Mouse (Mus musculus) adrenal gland, adult 18-20 months (tissue): Measurements from ENCODE around the gene Eps8. TPM values are rescaled to one million over a fixed set of nuclear protein-coding genes. Genes with fewer than 3 reads are reported as not detected.
A peak's percentile ranks its signal among the peaks of the same experiment; 100 is the strongest.
"Not testable (repeated sequence)": the region's sequence is repeated elsewhere in the genome, so short reads cannot be mapped to it uniquely, and the experiment has no call there.

ENCODE experiments used
- DNase-seq, 2 experiments: peaks; one replicate each; pipeline ENCODE4 v3.0.0; 2021 to 2022; ENCODE audit warnings: low spot score in 2 of 2
- total RNA-seq, 2 experiments: library from RNA; stranded (reverse); gene quantifications; 1 replicate in 1 of 2; 2 replicates in 1 of 2; pipeline ENCODE4 v1.2.3; 2021

Eps8 gene
- total RNA-seq, 2 experiments from 2014 or later: 19.5 to 20.9 TPM

DNA sequence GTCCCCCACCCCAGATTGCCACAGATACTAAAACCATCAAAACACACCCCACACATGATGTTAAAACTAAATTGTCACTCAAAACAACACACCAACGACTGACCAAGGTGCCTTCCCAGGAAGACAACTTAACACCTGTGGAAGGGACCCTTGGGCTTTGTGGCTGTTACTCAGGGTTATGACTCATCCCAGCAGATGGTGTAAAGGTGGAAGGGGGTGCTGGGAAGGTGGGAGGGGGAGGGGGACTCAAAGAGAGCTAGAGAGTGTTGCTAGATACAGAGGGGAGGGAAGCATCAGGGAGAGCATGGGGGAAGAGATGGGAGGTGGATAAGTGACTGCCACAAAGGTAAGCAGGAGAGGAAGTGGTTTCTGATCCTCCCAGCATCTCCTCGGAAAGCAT, 163.0 kb downstream of the Eps8 start:
- no peak for DNase-seq

DNA sequence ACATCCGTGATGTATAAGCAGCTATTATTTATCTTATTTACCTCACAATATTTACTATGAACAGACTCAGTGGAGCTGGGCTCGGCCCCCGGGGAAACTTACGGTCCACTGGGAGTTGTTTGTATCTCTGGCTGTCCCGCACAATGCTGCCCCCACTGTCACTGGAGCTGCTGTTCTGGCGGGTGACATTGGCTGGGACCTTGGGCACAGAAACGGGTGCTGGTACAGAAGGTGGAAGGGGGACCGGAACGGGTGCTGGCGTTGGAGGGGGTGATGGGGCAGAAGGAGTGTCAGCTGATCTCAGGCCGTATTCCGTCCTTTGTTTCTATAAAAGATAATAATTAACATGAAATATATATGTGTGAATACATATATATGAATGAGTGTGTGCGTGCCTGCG, 164.6 kb downstream of the Eps8 start:
- DNase-seq: no peak

DNA sequence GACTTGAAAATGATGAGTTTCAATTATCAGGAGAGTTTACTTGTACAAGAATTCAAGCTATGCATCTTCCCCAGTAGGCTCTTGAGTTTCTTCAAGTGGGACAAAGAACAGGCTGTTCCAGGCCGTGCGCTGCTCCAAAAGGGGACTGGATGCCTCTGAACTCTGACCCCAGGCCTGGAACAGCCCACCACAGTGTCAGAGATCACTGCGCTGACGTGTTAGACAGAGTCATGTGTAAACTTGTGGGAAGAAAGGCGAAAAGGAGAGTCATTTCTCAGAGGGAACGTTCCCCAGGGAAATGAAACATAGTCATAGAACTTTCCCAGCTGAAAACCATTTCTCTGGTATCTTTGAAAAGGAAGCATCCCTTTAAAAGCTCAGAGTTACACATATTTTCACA, 167.2 kb downstream of the Eps8 start:
- no peak for DNase-seq

DNA sequence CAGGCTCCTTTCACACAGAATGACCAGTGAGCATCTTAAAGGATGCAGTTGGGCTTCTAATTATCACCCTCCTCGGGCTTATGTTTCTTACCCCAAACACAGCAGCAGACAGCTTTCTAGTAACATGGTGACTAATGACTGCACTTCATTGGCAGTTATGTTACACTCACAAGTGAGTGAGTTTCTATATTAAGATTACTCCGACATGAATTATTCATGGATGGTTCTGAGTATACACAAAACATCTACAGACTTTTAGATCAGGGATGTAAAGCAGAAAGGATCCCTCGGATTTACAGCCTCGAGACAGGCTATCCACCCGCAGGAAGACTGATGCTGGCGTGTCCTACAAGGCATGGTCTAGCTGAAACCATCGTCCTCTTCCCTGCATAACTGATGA, 171.8 kb downstream of the Eps8 start:
- no peak for DNase-seq

DNA sequence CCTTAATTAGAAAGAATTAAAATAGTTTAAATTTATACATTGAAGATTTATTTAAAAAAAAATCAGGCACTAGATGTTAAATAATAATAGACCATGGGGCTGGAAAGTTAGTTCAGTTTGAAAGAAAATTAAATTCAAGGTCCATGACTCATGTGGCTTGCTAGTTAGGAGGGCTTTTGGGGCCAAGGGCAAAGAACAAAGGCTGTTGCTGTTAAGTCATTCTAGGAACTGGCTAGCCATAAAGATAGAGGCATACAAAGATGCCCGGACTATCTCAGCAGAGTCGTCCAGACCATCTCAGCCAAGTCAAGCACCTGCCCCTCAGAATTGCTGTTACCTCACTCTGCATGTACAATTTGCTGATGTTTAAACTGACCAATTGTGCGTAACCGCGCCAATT, 179.0 kb downstream of the Eps8 start:
- not testable (repeated sequence) for DNase-seq

DNA sequence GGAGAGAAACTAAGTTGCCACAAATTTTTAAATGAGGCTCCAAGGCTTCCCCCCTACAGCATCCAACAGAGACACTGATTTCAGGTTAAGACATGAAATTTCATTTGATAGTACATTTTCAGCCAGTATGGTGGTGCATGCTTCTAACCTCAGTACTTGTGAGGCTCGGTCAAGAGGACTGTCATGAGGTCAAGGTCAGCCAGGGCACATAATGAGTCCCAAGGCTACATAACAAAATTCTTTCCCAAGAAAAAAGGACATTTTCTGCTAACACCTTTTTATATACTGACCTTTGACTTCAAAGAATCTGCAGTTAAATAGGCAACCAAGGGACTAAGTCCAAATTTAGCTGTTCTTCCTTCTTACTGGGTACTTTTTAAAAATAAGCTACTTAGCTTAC, 181.2 kb downstream of the Eps8 start:
- DNase-seq: no peak

DNA sequence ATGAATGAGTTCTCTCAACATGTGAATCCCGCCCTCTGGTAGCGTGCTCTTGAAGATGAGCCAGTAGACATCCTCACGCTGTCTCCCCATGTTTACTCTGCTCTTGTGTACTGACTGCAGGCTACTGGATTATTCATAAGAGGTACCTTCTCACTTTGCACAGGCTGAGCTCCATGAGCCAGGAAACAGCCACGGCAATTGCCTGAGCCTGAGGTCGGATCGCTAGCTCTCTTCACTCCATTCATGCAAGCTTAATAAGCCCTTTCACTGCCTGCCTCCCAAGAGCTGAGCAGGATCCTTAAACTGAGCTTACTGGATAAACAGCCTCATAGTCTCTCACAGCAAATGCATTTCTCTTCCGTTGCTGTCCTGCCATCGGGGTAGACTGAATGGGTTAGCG, 182.5 kb downstream of the Eps8 start:
- DNase-seq: no peak

DNA sequence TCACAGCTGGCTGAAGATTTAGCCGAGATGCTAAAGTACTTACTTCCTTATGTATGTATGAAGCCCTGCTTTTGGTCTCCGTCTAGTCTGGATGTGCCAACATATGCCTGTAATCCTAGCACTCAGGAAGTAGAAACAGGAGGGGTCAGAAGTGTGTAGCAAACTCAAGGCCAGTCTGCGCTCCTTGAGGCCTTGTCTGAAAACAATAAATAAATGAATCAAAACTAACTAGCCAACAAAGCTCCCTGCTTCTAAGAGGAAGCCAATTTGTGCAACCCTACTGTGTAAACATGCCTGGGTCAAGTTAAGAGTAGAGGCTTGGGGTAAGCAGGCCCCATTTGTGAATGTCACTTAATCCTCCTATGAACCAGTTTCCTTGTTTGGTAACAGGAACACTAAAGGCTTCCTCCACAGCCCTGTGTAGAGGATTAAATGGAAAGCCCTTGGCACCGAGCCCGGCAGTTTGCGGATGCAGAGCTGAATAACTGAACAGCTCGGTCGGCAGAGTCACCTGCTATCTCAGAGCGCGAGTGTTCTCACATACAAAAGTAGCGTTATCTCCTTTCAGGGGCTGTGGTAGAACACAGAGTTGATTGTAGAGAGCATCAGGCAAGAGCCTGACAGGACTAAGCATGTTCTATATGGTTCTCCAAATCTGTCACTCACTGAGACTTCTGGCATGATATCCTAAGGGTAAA, 183.6 kb downstream of the Eps8 start:
- DNase-seq: peak; percentile 70 to 72

DNA sequence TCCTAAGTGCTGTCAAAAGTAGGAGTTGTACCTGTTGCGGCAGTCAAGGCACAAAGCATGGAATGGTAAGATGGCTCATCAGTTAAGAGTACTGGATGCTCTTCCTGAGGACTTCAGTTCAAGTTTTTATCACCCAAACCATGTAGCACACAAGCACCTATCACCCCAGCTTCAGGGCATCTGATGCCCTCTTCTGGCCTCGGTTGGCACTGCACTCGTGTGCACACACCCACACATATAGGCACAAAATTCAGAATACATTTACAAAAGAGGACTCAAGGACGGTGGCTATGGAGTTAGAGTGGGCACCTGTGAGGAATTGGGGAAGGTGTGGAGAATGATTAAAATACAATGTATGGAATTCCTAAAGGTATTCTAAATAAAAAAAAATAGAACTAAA, 185.1 kb downstream of the Eps8 start:
- no peak for DNase-seq

DNA sequence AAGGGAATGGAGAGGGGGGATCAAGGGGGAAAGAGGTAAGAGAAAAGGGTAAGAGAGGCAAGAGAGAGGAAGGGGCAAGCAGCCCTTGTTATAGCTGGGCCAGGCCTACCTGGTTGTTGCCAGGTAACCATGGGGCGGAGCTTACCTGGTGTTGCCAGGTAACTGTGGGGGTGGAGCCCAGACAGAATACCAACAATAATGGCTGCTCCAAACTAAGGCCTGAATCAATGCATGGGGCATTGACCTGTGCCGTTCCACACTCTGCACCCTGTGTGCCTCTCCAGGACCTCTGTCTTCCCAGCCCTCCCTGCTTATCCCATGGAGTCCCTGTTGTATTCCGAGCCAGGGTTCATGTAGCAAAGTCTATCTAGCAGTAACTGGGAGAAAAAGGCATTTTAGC, 187.0 kb downstream of the Eps8 start:
- DNase-seq: no peak

DNA sequence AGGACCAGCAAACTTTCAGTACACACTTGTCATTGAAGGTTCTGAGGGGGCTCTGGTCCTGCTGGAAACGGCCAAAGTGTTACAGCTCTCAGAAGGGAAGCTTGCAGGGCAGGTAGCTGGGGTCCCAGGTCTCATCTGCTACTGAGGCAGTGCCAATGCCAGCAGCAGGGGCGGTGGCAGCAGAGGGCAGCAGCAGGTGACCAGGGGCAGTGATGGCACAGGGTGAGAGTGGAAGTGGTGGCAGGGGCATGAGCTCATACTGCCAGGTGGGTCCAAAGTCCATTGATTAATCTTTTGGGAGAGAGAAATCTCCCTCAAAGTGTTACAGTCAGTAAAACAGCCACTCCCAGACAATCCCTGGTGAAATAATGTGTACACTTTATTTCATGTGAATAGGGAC, 188.4 kb downstream of the Eps8 start:
- no peak for DNase-seq

DNA sequence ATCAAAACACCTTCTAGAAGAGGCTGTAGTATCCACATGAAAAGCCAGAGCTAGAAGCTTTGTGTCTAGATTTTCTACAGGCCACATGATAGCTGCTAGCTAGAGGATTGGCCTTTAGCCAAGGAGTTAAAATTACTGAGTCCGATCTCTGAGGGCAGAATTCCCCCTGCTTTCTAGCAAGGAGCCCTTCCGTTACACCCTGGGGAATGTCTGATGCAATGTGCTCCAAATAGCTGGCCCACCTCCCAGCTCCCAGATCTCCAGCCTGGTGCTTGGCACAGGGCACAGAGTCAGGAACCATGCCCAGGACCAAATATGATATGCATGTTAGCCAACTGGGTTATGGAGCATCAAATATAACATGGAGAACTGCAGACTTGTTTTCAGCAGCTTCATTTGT, 189.4 kb downstream of the Eps8 start:
- peak in 1 of 2 experiments; percentile 36 for DNase-seq

DNA sequence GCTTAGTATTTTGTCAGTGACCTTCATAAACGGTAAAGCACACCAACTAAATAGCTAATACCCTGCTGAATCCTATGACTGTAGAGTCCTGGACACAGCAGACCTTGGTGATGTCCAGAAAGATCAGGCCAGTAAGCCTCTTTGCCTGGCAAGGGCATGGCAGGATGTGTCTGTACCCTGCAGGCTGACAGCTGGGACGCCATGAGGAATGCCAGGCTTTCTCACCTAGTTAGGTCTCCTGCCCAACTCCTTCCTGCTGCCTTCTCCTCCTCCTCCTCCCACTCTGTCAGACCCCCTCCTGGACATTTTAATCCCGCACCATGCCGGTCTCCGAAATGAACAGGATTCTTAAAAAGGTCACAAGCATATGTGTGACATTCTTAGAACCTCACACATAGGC, 190.9 kb downstream of the Eps8 start:
- DNase-seq: no peak

DNA sequence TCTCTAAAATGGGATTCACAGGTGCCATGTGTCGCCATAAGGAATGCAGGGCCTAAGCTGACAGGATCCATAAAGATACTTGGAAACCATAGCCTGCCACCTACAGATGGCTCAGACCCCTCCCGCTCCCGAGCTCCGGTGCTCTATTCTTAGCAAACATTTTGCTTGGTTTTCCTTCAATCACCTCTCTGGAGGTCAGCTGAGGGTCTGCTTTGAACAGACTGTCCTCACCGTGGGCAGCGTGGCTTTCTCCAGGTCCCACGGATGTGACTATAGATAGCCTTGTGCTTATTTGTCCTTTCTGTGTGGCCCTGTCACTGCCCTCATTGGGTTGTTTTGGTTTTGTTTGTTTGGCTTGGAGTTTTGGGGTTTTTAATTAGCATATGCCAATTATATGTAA, 196.5 kb downstream of the Eps8 start:
- no peak for DNase-seq

DNA sequence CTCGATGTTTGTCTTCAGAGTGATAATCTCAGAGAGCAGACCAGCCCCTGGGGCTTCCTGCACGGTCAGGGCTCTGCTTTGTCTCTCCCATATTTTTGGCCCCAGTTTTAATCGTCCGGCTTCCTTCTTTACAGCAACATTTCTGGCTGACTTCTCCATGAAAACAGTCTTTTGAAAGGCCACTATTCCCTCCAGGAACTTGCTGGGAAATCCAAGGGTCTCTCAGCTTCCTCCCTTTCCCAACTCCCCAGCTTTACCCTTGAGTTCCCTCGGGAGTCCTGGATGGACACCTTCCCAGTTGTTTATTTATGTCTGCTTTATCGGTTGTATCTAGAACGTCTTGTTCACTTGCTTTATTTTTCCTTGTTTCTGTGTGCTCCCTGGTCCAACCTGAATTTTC, 197.5 kb downstream of the Eps8 start:
- DNase-seq: no peak

DNA sequence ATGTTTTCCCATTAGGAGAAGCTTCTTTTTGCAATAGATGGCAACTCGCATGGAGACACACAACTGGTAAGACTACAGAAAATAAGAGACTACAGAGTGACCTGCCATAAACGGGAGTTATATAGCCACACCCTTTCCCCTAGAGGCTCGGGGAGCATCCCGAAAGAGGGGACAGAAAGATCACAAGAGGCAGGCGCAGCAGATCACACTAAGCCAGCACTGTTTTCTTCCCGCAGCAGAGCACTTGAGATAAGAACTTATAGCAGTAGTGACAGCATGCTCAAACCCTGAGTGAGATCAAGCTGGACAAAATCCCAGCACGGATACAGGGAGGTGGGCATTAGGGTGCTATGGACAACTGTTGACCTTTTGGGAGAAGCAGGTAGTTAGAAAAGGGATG, 198.6 kb downstream of the Eps8 start:
- DNase-seq: no peak

DNA sequence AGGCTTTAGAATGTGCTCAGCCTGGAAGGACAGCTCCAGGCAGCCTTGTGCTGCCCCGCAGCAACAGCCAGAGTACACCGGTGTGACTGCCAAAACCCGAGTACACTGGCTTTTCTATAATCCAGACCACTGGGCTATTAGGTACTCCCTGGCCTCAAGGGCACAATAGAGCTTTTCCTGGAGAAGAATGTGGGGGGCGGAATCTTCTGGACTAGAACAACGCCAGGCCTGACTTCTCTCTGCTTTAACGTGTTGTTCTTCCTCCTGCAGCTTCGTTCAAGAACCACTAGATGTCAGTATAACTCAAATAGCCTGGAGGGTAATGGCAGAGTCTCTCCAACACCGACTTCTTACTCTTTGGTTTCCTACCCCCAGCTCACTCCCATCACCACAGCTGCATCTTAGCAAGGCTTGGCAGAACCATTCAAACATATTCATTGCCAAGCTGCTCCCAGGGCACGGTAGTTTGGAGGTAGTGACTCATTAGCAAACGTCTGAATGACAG, 199.1 kb downstream of the Eps8 start:
- peak in 1 of 2 experiments; percentile 29 for DNase-seq

DNA sequence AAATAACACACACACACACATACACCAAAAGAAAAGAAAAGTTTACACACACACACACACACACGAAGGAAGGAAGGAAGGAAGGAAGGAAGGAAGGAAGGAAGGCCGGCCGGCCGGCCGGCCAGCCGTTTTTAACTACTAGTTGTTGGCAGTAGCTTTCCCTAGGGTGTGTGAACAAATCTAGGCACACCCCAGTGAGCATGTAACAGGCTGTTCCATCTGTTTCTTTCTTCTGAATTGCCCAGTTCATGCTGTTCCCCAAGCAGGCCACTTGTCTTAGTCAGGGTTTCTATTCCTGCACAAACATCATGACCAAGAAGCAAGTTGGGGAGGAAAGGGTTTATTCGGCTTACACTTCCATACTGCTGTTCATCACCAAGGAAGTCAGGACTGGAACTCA, 208.6 kb downstream of the Eps8 start:
- DNase-seq: not testable (repeated sequence)

DNA sequence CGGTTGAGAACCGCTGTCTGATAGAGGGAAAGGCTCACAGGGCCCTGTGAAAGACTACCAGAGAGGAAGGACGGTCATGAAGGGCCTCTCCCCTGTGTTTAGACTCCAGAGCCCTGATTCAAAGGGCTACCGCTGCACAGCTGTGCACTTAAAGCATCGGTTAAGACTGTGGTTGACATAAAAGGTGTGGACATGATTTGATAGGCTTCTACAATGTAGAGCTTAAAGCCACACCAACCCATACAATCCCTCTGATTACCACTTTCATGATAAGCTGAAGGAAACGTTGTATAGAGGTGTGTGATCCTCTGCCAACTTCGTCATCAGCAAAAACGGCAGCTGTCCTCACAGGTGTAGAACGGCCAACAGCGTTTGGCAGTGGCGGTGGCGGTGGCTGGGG, 211.6 kb downstream of the Eps8 start:
- no peak for DNase-seq

DNA sequence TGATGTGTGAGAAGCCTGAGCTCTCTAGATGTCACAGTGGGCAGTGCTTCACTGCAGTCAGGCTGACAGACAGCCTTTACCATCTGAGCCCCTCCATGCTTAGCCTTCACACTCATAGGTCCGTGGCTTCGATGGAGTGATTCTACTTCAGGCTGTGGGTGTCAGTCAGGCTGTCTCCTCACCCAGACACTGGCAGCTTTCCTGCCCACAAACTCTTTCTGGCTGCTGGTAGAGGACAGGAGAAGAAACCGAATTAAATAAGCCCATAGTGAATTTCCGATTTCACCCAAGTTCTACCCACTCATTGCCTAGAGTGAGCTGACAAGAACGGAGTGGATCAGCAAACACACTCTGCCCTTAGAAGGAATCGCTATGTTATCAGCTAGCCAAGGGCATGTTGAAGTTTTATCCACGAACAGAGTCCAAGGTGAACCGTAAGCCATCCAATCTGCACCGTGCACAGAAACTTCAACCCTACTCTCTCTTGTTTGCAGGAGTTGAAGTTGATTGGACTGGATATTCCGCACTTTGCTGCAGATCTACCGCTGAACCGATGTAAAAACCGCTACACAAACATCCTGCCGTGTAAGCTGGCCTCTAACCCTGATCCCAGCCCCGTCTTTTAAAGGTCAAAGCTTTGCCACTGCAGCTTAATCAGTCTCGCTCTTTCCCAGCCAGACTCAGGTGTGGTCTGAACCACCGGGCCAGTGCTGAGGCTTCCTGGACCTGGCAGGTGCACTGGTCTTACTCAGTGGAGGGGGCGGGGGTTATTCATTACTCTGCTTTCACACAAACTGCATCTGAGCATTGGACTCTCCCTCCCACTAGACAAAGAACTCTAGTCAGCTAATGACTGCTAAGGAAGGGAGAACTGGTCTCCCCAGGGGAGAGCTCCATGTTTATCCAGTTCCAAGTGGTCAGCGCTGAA, 213.9 kb downstream of the Eps8 start:
- no peak for DNase-seq

DNA sequence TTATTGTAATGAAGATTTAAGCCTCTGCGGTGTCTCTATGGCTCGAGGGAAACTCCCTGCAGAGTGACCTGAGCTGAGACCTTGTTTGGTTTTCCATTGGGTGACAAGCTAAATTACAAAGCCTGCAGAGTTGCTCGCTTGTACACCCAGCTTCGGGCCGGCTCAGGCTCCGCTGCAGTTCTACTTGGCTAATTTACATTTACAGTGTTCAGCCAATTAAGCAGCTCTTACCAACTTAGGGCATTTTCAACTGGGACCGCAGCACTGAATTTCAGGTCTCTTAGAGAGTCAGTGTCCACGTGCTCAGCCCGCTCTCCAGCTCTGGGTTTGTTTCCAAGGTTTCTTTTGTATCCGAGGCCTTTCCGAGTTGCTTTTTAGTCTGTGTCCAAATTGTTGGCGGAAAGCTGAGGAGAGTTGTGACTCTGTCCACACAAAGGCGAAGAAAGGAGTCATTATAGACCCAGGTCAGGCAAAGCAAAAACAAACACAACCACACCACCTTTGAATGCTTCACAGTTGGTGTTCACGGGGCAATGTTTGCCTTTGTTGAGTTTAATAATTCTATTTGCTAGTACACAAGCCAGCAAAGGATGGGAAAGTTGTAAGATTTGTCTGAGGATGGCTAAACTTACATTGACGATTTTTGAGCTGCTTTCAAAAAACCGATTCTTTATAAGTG, 216.6 kb downstream of the Eps8 start:
- DNase-seq: no peak

DNA sequence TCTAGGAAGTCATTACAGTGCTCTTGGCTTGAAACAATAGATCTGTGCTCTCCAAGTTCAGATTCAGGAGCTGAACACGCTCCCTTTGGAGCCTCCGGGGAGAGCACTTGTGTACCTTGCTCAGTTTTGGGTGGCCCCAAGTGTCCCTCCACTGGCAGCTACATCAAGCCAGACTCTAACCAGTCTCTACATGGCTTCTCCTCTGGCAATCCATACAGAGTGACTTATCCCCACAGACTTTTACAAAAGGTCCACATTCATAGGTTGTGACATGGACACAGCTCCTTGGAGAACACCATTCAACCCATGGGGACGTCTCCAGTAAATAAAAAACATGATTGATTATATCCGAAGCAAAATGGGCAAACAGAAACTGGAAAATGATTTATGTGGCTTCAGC, 217.2 kb downstream of the Eps8 start:
- DNase-seq: no peak
